ENCODE assay signal across 10 mouse cellular contexts in genomic region chr13:52254185-52254584, GRCm38 (mm10).
DNase-seq lines count a peak whose midpoint lies in the region; ATAC-seq and TF ChIP-seq lines count a peak whose summit lies in the region.
"Had no signal": no experiment of that assay in that cellular context is flagged by ENCODE, and none has a peak within 500 bp of the region (broad histone marks: within the 10 kb centered on the region; RNA-seq: fewer than 3 reads in every experiment).

No protein-coding gene starts in this region.

- 21% methylated on average over 9 of the region's 9 CpGs for WGBS in hindbrain, embryonic 14.5 days
- WGBS in liver, postnatal 0 days (ENCODE audit: insufficient replicate concordance): 16% methylated on average over 9 of the region's 9 CpGs

- H3K27ac ChIP-seq in hindbrain, embryonic 14.5 days: no peak overlapping the region
- H3K27ac ChIP-seq in liver, postnatal 0 days (ENCODE audit: low read depth): no peak overlapping the region
- H3K27ac ChIP-seq: embryonic facial prominence, embryonic 15.5 days; liver, embryonic 15.5 days had no signal

- ATAC-seq in hindbrain, embryonic 14.5 days (ENCODE audit: low FRiP score): no peak
- ATAC-seq in liver, postnatal 0 days: no peak

- no peaks in the 10 kb centered on the region for H3K9me3 ChIP-seq in hindbrain, embryonic 14.5 days (ENCODE audit: control insufficient read depth, low read length)
- no peaks in the 10 kb centered on the region for H3K9me3 ChIP-seq in liver, postnatal 0 days (ENCODE audit: low read length)
- H3K9me3 ChIP-seq: embryonic facial prominence, embryonic 15.5 days; liver, embryonic 15.5 days had no signal

- H3K4me2 ChIP-seq in hindbrain, embryonic 14.5 days (replicated peaks): no peak overlapping the region
- no peak overlapping the region for H3K4me2 ChIP-seq in liver, postnatal 0 days (ENCODE audit: low read depth, low read length)
- H3K4me2 ChIP-seq: embryonic facial prominence, embryonic 15.5 days; liver, embryonic 15.5 days had no signal

- peak; percentile 68 for TF ChIP-seq CTCF in liver, postnatal 0 days (IDR thresholded peaks at IDR 0.05; ENCODE audit: low read depth)

- H3K4me3 ChIP-seq in hindbrain, embryonic 14.5 days (replicated peaks; ENCODE audit: low read length): no peak overlapping the region
- H3K4me3 ChIP-seq in liver, postnatal 0 days (ENCODE audit: low read depth, low read length): no peak overlapping the region
- H3K4me3 ChIP-seq: embryonic facial prominence, embryonic 15.5 days; liver, embryonic 15.5 days had no signal

- peak; percentile 4 to 8 for DNase-seq in kidney, adult 8-10 months
- no peak for DNase-seq in kidney, adult 18-20 months
- peak; percentile 59 for DNase-seq in Muller cell, postnatal 12 days (ENCODE audit: inconsistent ontology term)
- peak; percentile 74 for DNase-seq in cerebellum, adult 9-10 months
- DNase-seq in hindbrain, embryonic 14.5 days (ENCODE audit: low spot score): peak; percentile 88
- peak; percentile 34 for DNase-seq in liver, postnatal 0 days
- DNase-seq in right cerebral cortex, adult 2 months (ENCODE audit: low spot score in 2 of 2): peak; percentile 66 to 70
- DNase-seq in ovary, postnatal 10 days (ENCODE audit: low spot score): no peak

- no peaks in the 10 kb centered on the region for H3K36me3 ChIP-seq in hindbrain, embryonic 14.5 days (replicated peaks; ENCODE audit: control insufficient read depth, insufficient read depth)
- no peaks in the 10 kb centered on the region for H3K36me3 ChIP-seq in liver, postnatal 0 days (replicated peaks; ENCODE audit: insufficient read depth, low read length)
- H3K36me3 ChIP-seq: embryonic facial prominence, embryonic 15.5 days; liver, embryonic 15.5 days had no signal

- H3K27me3 ChIP-seq in hindbrain, embryonic 14.5 days (ENCODE audit: control insufficient read depth, insufficient read depth, low read length): no peaks in the 10 kb centered on the region
- no peaks in the 10 kb centered on the region for H3K27me3 ChIP-seq in liver, postnatal 0 days (ENCODE audit: insufficient read depth, low read length)
- H3K27me3 ChIP-seq: embryonic facial prominence, embryonic 15.5 days; liver, embryonic 15.5 days had no signal

- no peaks in the 10 kb centered on the region for H3K4me1 ChIP-seq in hindbrain, embryonic 14.5 days (replicated peaks; ENCODE audit: control insufficient read depth, insufficient read depth, low read length)
- H3K4me1 ChIP-seq in liver, postnatal 0 days (ENCODE audit: insufficient read depth): no peaks in the 10 kb centered on the region

- TF ChIP-seq EP300 in liver, postnatal 0 days (IDR thresholded peaks at IDR 0.05; ENCODE audit: low read depth): no peak

- no peak overlapping the region for H3K9ac ChIP-seq in hindbrain, embryonic 14.5 days
- H3K9ac ChIP-seq in liver, postnatal 0 days (replicated peaks): no peak overlapping the region
- H3K9ac ChIP-seq: embryonic facial prominence, embryonic 15.5 days; liver, embryonic 15.5 days had no signal

Comparison
In these comparisons a context has a peak if more than half of its experiments do, and no peak if none do; other contexts are left out.
1. DNase-seq: peak in kidney, adult 8-10 months (2 of 2), Muller cell, postnatal 12 days (single experiment), cerebellum, adult 9-10 months (single experiment), hindbrain, embryonic 14.5 days (single experiment), liver, postnatal 0 days (single experiment) and right cerebral cortex, adult 2 months (2 of 2); none in kidney, adult 18-20 months (single experiment) and ovary, postnatal 10 days (single experiment).